Mouse (Mus musculus): ENCODE measurements around the gene Cdk11b.
"Not testable (repeated sequence)": the region's sequence is repeated elsewhere in the genome, so short reads cannot be mapped to it uniquely, and the experiment has no call there.

Gene Cdk11b

GRCm38 (mm10) chr4:155668689-155669597 lies 44.3 kb downstream of the Cdk11b start, which contains the start of gene Mib2:
Gene Mib2, minus strand, starts transcription at chr4:155669198.
- peak; percentile 99 for DNase-seq

- no peak for DNase-seq
These were observed 45.0 kb downstream of the Cdk11b start for GRCm38 (mm10) chr4:155669598-155670075.

GRCm38 (mm10) chr4:155670236-155670635 lies 45.6 kb downstream of the Cdk11b start:
- not testable (repeated sequence) for DNase-seq

- no peak for DNase-seq
These were observed 47.4 kb downstream of the Cdk11b start for GRCm38 (mm10) chr4:155672082-155672481.

- no peak for DNase-seq
These were observed 51.3 kb downstream of the Cdk11b start for GRCm38 (mm10) chr4:155675991-155676390.

- DNase-seq, result not testable (repeated sequence)
These were observed 59.1 kb downstream of the Cdk11b start for GRCm38 (mm10) chr4:155683670-155684277.

- not testable (repeated sequence) for DNase-seq
These were observed 63.1 kb downstream of the Cdk11b start for GRCm38 (mm10) chr4:155687764-155688163.

- peak; percentile 97 for DNase-seq
These were observed 66.1 kb downstream of the Cdk11b start for GRCm38 (mm10) chr4:155690571-155691375.

- DNase-seq, result no peak
These were observed 67.8 kb downstream of the Cdk11b start for GRCm38 (mm10) chr4:155692421-155692820.

- DNase-seq, result peak; percentile 88
These were observed 69.4 kb downstream of the Cdk11b start, which contains the start of gene Fndc10 for GRCm38 (mm10) chr4:155694111-155694481. Gene Fndc10, plus strand, starts transcription at chr4:155694342.

- peak; percentile 72 for DNase-seq
These were observed 70.1 kb downstream of the Cdk11b start for GRCm38 (mm10) chr4:155694482-155695401.

GRCm38 (mm10) chr4:155695531-155696062 lies 70.9 kb downstream of the Cdk11b start:
- DNase-seq, result peak; percentile 45

GRCm38 (mm10) chr4:155696261-155697255 lies 71.9 kb downstream of the Cdk11b start:
- peak; percentile 52 for DNase-seq
